Mouse (Mus musculus) forebrain, embryonic 15.5 days (tissue): ENCODE data around the gene Fam126b. TPM values are rescaled to one million over a fixed set of nuclear protein-coding genes. Genes with fewer than 3 reads are reported as not detected.
"Not testable (repeated sequence)": the region's sequence is repeated elsewhere in the genome, so short reads cannot be mapped to it uniquely, and the experiment has no call there.

Experiments
- ATAC-seq: fragments of 200-750 bp; cut with Nextera tagmentation; replicated peaks from 2 replicates; pipeline ENCODE4 v1.8.0; 2017; ENCODE audit warnings: mild to moderate bottlenecking, moderate TSS enrichment, moderate library complexity
- H3K27ac ChIP-seq: fragments of 300-500 bp; sonication (generic); replicated peaks from 2 replicates; pipeline ENCODE4 v1.5.1; 2015; ENCODE audit warnings: mild to moderate bottlenecking, inconsistent platforms
- H3K27me3 ChIP-seq: fragments of 300-500 bp; sonication (generic); 2 replicates; pipeline ENCODE4 v1.6.1; 2015; ENCODE audit warnings: inconsistent platforms
- H3K36me3 ChIP-seq: fragments of 300-500 bp; sonication (generic); 2 replicates; pipeline ENCODE4 v1.6.1; 2015; ENCODE audit warnings: mild to moderate bottlenecking, inconsistent platforms
- H3K4me1 ChIP-seq: fragments of 300-500 bp; sonication (generic); 2 replicates; pipeline ENCODE4 v1.6.1; 2015; ENCODE audit warnings: inconsistent platforms
- H3K4me2 ChIP-seq: fragments of 300-500 bp; sonication (generic); replicated peaks from 2 replicates; pipeline ENCODE4 v1.6.1; 2015; ENCODE audit warnings: mild to moderate bottlenecking, inconsistent platforms
- H3K4me3 ChIP-seq: fragments of 300-500 bp; sonication (generic); 2 replicates; pipeline ENCODE4 v1.5.1; 2015; ENCODE audit warnings: mild to moderate bottlenecking, inconsistent platforms
- H3K9ac ChIP-seq: fragments of 300-500 bp; sonication (generic); replicated peaks from 2 replicates; pipeline ENCODE4 v1.6.1; 2015; ENCODE audit warnings: mild to moderate bottlenecking, inconsistent platforms
- H3K9me3 ChIP-seq: fragments of 300-500 bp; sonication (generic); 2 replicates; pipeline ENCODE4 v1.6.1; 2016; ENCODE audit warnings: inconsistent platforms
- WGBS: fragments of 180-500 bp; shearing (Covaris S2); methylation state at CpG from one replicate; pipeline ENCODE4 v1.1.7; 2015; ENCODE audit warnings: mixed read lengths; 5-methylcytosine and 5-hydroxymethylcytosine counted together
- polyA plus RNA-seq: library from polyadenylated mRNA; unstranded; fragments of >200 nt; fragmentation: Nextera tagmentation; extraction: Ambion mirVana; gene quantifications from 2 replicates; pipeline ENCODE4 v1.2.1, GENCODE M21; 2015

The Fam126b gene
- 13.2 and 13.7 TPM in 2 replicates for polyA plus RNA-seq

GRCm38 (mm10) chr1:58586171-58586997 is at the start of gene Fam126b, which contains the start of gene Ndufb3:
Gene Fam126b, minus strand, starts transcription at chr1:58586323.
Gene Ndufb3, plus strand, starts transcription at chr1:58586384.
- H3K27ac ChIP-seq, result peak within 1 kb of the TSS; percentile 87
- H3K4me3 ChIP-seq, result peak within 1 kb of the TSS; percentile 90
- peak within 1 kb of the TSS; percentile 88 for H3K9ac ChIP-seq
- WGBS, result under 1% methylated on average over 41 of the region's 41 CpGs
- peak within 1 kb of the TSS; percentile 83 for H3K4me2 ChIP-seq
- ATAC-seq, result peak; percentile 99
- H3K27me3 ChIP-seq, result no peaks in the 10 kb centered on the region
- H3K36me3 ChIP-seq, result no peaks in the 10 kb centered on the region
- peaks cover 16% of the 10 kb centered on the region for H3K4me1 ChIP-seq
- H3K9me3 ChIP-seq, result no peaks in the 10 kb centered on the region

DNA sequence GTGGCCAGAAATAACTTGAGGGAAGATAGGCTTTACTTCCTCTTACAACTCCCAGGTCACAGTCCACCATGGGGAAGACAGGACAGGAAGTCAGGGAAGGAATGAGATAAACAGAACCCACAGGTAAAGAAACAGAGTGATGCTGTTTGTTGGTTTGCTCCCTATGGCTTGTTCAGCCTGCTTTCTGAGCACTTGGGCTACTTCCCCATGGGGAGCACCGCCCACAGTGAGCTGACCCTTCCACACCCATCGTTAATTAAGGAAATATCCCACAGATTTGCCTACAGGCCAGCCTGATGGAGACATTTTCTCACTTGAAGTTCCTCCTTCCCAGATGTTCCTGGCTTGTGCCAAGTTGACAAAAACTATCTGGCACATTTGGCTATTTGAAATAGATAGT is 42.7 kb upstream of the Fam126b start:
- not testable (repeated sequence) for H3K4me1 ChIP-seq, H3K9ac ChIP-seq, H3K27me3 ChIP-seq, H3K4me2 ChIP-seq, H3K4me3 ChIP-seq, H3K27ac ChIP-seq, H3K9me3 ChIP-seq, ATAC-seq, H3K36me3 ChIP-seq
- WGBS, result 96% methylated on average over 2 of the region's 2 CpGs

- no peaks in the 10 kb centered on the region for H3K27me3 ChIP-seq
- H3K4me2 ChIP-seq, result no peak overlapping the region
- H3K4me3 ChIP-seq, result no peak overlapping the region
- H3K36me3 ChIP-seq, result no peaks in the 10 kb centered on the region
- H3K9ac ChIP-seq, result no peak overlapping the region
- no peak for ATAC-seq
- 69% methylated on average over 7 of the region's 7 CpGs for WGBS
- no peaks in the 10 kb centered on the region for H3K9me3 ChIP-seq
- H3K4me1 ChIP-seq, result no peaks in the 10 kb centered on the region
- no peak overlapping the region for H3K27ac ChIP-seq
Measured at GRCm38 (mm10) chr1:58621996-58622748, 36.0 kb upstream of the Fam126b start.

DNA sequence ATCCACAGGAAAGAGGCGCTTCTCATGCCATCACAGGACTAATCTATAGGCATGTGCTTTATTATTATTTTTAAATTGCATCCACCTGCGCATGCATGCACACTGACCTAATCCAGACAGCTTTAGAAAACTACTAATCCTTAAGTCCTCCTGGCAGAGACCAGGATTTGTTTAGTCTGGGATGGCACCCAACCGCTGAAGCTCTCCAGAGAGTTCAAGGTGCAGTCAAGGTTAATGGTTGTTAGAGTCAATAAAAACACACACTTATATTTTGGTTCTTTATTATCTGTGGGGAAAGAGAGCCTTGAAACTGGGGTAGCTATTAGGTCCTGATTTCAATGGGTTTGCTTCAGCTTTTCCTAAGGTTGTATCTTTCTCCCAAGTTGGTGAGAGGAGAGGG is 35.1 kb upstream of the Fam126b start:
- Histone ChIP-seq H3K27me3 (no peaks in the 10 kb centered on the region), H3K4me2 (no peak overlapping the region), H3K9me3 (no peaks in the 10 kb centered on the region), H3K36me3 (no peaks in the 10 kb centered on the region), H3K27ac (no peak overlapping the region), H3K4me1 (no peaks in the 10 kb centered on the region), H3K4me3 (no peak overlapping the region), H3K9ac (no peak overlapping the region)
- ATAC-seq, result no peak
- WGBS, result 84% methylated on average over 3 of the region's 3 CpGs

DNA sequence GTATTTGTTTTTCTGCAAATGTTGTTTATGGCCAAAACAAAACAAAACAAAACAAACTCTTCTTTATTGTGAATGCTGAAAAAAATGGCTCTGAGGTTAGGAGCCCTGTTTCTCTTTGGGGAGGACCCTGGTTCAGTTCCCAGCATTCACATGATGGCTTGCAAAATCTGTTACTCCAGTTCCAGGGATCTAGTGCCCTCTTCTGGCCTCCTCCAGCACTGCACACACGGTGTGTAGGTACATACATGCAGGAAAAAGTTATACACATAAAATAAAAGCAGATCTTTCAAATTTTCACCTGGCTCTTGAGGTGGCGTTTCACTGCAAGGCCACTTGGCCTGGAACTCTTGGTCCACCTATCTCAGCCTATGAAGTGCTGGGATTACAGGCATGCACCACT is 32.6 kb upstream of the Fam126b start:
- no peak for ATAC-seq
- H3K4me2 ChIP-seq, result no peak overlapping the region
- no peak overlapping the region for H3K9ac ChIP-seq
- no peak overlapping the region for H3K27ac ChIP-seq
- H3K4me3 ChIP-seq, result no peak overlapping the region
- no peaks in the 10 kb centered on the region for H3K27me3 ChIP-seq
- no peaks in the 10 kb centered on the region for H3K36me3 ChIP-seq
- no peaks in the 10 kb centered on the region for H3K4me1 ChIP-seq
- 93% methylated on average over 2 of the region's 2 CpGs for WGBS
- H3K9me3 ChIP-seq, result no peaks in the 10 kb centered on the region

DNA sequence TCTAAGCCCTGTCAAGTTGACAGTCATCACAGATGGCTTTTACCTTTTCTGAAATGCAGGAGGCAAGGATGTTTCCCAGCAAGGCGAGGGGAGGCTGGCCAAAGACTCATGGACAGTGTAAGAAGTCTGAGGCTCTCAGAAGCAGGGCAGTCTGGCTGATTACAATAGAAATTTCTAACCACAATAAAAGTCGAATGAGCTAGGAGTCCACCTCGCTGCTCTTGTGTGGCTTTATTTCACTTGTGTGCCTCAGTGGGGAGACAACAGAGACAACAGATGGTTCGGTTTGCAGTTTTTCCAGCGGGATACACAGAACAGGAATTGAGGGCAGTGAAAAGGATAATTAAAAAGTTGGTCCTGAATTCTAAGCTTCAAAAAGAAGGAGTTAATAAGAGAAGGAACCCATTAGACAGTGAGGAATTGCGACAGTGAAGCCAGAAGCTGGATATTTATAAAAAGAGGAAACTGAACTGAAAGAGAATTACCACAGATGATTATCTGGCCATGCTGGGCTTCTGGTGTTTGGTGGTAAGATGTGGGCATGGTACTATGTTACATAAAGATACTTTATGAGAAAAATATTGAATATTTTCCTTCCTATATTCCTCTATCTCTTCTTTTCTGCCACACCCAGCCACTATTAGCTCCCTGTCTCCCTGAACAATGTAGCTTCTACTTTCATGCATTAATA is 32.0 kb upstream of the Fam126b start:
- no peaks in the 10 kb centered on the region for H3K27me3 ChIP-seq
- 71% methylated on average over 6 of the region's 6 CpGs for WGBS
- no peaks in the 10 kb centered on the region for H3K36me3 ChIP-seq
- no peak overlapping the region for H3K4me2 ChIP-seq
- H3K27ac ChIP-seq, result no peak overlapping the region
- H3K4me1 ChIP-seq, result no peaks in the 10 kb centered on the region
- no peak for ATAC-seq
- H3K9ac ChIP-seq, result no peak overlapping the region
- no peak overlapping the region for H3K4me3 ChIP-seq
- no peaks in the 10 kb centered on the region for H3K9me3 ChIP-seq

GRCm38 (mm10) chr1:58617076-58617475 is 31.0 kb upstream of the Fam126b start:
- no peaks in the 10 kb centered on the region for H3K27me3 ChIP-seq
- H3K9ac ChIP-seq, result no peak overlapping the region
- 0 out of 2 replicates have a peak overlapping the region, but pooled peaks have one; percentile 4 for H3K27ac ChIP-seq
- ATAC-seq, result no peak
- no peak overlapping the region for H3K4me2 ChIP-seq
- 51% methylated on average over 5 of the region's 5 CpGs for WGBS
- H3K36me3 ChIP-seq, result no peaks in the 10 kb centered on the region
- H3K4me1 ChIP-seq, result no peaks in the 10 kb centered on the region
- no peak overlapping the region for H3K4me3 ChIP-seq
- no peaks in the 10 kb centered on the region for H3K9me3 ChIP-seq

DNA sequence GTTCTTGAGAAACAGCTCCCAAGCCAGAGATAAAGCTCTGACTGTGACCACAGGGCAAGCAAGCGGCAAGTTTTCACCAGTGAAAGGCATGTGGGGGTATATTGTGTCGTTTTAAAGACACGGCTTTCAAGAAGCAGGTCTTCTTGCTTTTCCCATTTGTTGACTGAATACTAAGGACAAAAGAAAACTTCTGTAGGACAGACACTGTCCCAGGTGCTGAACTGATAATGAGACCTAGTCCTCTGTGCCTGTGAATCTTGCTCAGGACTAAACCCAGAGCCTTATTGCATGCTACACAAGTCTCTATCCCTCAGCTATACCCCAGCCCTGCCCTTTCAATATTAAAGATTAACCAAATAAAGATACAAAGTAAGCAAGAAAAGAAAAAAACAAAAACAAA is 30.1 kb upstream of the Fam126b start:
- H3K9me3 ChIP-seq, result no peaks in the 10 kb centered on the region
- no peak for ATAC-seq
- H3K4me1 ChIP-seq, result no peaks in the 10 kb centered on the region
- H3K9ac ChIP-seq, result no peak overlapping the region
- H3K27me3 ChIP-seq, result no peaks in the 10 kb centered on the region
- no peak overlapping the region for H3K27ac ChIP-seq
- H3K4me2 ChIP-seq, result no peak overlapping the region
- H3K36me3 ChIP-seq, result no peaks in the 10 kb centered on the region
- WGBS, result 69% methylated on average over 3 of the region's 3 CpGs
- no peak overlapping the region for H3K4me3 ChIP-seq

DNA sequence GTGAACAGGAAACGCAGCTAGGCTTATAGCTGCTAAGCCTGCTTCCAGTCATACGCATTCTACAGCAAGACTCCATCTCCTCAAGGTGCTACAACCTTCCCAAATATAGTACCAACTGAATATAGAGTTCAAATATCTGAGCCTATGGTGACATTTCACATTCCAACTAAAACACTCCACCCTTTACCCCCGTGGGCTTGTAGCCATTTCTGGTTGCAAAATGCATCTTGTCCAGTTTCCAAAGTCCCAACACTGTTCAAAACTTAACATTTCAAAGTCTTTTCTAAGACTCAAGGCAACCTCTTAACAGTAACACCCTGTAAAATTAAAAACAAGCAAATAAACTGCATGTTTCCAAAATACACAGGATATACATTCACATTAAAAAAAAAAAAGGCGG is 29.0 kb upstream of the Fam126b start:
- H3K9me3 ChIP-seq, result no peaks in the 10 kb centered on the region
- no peaks in the 10 kb centered on the region for H3K27me3 ChIP-seq
- H3K27ac ChIP-seq, result no peak overlapping the region
- H3K4me3 ChIP-seq, result no peak overlapping the region
- H3K4me2 ChIP-seq, result no peak overlapping the region
- H3K4me1 ChIP-seq, result no peaks in the 10 kb centered on the region
- no peak for ATAC-seq
- no peaks in the 10 kb centered on the region for H3K36me3 ChIP-seq
- no peak overlapping the region for H3K9ac ChIP-seq
- WGBS, result 86% methylated on average over 4 of the region's 4 CpGs

- Histone ChIP-seq H3K9ac (no peak overlapping the region), H3K9me3 (no peaks in the 10 kb centered on the region), H3K27me3 (no peaks in the 10 kb centered on the region), H3K36me3 (no peaks in the 10 kb centered on the region), H3K27ac (no peak overlapping the region), H3K4me2 (no peak overlapping the region), H3K4me3 (no peak overlapping the region), H3K4me1 (no peaks in the 10 kb centered on the region)
- ATAC-seq, result no peak
- WGBS, result 67% methylated on average over 3 of the region's 3 CpGs
Measured at GRCm38 (mm10) chr1:58614424-58614823, 28.3 kb upstream of the Fam126b start.

DNA sequence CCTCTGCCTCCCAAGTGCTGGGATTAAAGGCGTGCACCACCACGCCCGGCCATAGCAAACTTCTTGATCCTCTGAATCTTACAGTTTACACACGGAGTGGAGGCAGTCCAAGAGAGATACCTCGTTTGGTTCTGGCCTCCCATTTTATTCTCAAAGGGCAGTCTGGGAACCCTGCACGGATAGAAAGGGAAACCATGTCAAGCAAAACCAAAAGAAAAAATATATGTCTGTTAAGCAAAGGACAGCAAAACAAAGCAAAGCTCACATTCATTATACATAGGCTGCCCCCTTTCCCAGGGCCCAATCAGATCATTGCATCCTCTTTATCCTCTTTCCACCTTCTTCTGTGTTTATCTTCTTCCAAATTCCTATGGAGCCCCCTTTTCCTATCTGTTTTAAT is 27.7 kb upstream of the Fam126b start:
- WGBS, result 82% methylated on average over 6 of the region's 6 CpGs
- no peaks in the 10 kb centered on the region for H3K4me1 ChIP-seq
- H3K36me3 ChIP-seq, result no peaks in the 10 kb centered on the region
- H3K4me2 ChIP-seq, result no peak overlapping the region
- H3K9ac ChIP-seq, result no peak overlapping the region
- no peak overlapping the region for H3K27ac ChIP-seq
- no peaks in the 10 kb centered on the region for H3K27me3 ChIP-seq
- H3K9me3 ChIP-seq, result no peaks in the 10 kb centered on the region
- no peak overlapping the region for H3K4me3 ChIP-seq
- no peak for ATAC-seq

- WGBS, result 38% methylated on average over 1 of the region's 1 CpGs
Measured at GRCm38 (mm10) chr1:58610611-58611010, 24.5 kb upstream of the Fam126b start.

More at GRCm38 (mm10) chr1:58610611-58611010, 24.5 kb upstream of the Fam126b start:
- Histone ChIP-seq H3K9ac (no peak overlapping the region), H3K4me1 (no peaks in the 10 kb centered on the region), H3K9me3 (no peaks in the 10 kb centered on the region), H3K4me3 (no peak overlapping the region), H3K27ac (no peak overlapping the region), H3K36me3 (no peaks in the 10 kb centered on the region), H3K4me2 (no peak overlapping the region), H3K27me3 (no peaks in the 10 kb centered on the region)
- no peak for ATAC-seq
